Mouse (Mus musculus) embryonic fibroblast, embryonic 13.5 days (primary cell): ENCODE measurements around the gene Sec16a.

Experiments
- CTCF ChIP-seq: IDR thresholded peaks from 2 replicates; pipeline ENCODE4 v1.5.1; 2011; ENCODE audit warnings: mild to moderate bottlenecking, control low read depth, low read length, moderate library complexity, borderline replicate concordance; ENCODE audit not compliant: insufficient read depth
- POLR2A ChIP-seq: IDR thresholded peaks from 2 replicates; pipeline ENCODE4 v1.6.1; 2011; ENCODE audit warnings: low read depth, mild to moderate bottlenecking, control low read depth, low read length, moderate library complexity

DNA sequence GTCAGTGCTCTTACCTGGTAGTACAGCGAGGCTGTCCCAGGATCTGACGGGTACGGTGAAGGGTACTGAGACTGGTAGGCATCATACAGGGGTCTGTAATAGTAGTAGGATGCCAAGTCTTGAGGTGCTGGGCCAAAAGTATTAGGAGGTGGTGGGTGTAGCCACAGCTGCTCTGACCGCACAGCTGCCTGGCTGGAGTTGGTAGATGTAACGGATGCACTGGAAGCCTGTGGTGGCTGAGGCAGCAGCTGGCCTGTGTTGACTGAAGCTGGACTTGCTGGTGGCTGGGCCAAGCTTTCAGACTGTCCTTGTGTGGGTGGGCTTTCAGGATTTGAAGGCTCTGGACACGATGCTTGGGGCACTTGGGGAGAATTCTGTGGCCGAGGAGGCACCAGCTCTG, 6.6 kb downstream of the Sec16a start:
- no peak for TF ChIP-seq POLR2A
- no peak for TF ChIP-seq CTCF
